ENCODE assay signal across 11 mouse cellular contexts in genomic region chr14:45653756-45654155, GRCm38 (mm10). TPM values are rescaled to one million over a fixed set of nuclear protein-coding genes. Genes with fewer than 3 reads are reported as not detected.
DNase-seq lines count a peak whose midpoint lies in the region; ATAC-seq lines count a peak whose summit lies in the region.
"Had no signal": no experiment of that assay in that cellular context is flagged by ENCODE, and none has a peak within 500 bp of the region (broad histone marks: within the 10 kb centered on the region; RNA-seq: fewer than 3 reads in every experiment).

No protein-coding gene starts in this region.

- DNase-seq in hindbrain, embryonic 11.5 days (ENCODE audit: low spot score): no peak
- DNase-seq in c-Kit-negative CD71-positive TER-119-positive erythroid progenitor cells, embryonic 14.5 days (ENCODE audit: low read depth, low spot score): peak; percentile 71
- DNase-seq in ovary, postnatal 10 days (ENCODE audit: low spot score): no peak
- DNase-seq: cerebellum, postnatal 36 days; lung, adult 2 months; right cerebral cortex, postnatal 14 days had no signal

- WGBS in hindbrain, embryonic 15.5 days: 84% methylated on average over 2 of the region's 2 CpGs
- WGBS in hindbrain, embryonic 11.5 days: 88% methylated on average over 2 of the region's 2 CpGs
- WGBS in hindbrain, embryonic 16.5 days: 72% methylated on average over 2 of the region's 2 CpGs

- H3K27ac ChIP-seq in hindbrain, embryonic 15.5 days (replicated peaks): no peak overlapping the region
- no peak overlapping the region for H3K27ac ChIP-seq in hindbrain, embryonic 11.5 days (ENCODE audit: low read depth, low read length)
- H3K27ac ChIP-seq in hindbrain, embryonic 16.5 days (ENCODE audit: low read depth, low read length): no peak overlapping the region

- no peaks in the 10 kb centered on the region for H3K27me3 ChIP-seq in hindbrain, embryonic 15.5 days
- no peaks in the 10 kb centered on the region for H3K27me3 ChIP-seq in hindbrain, embryonic 11.5 days (ENCODE audit: control insufficient read depth, insufficient read depth, low read length)
- H3K27me3 ChIP-seq in hindbrain, embryonic 16.5 days (replicated peaks; ENCODE audit: control insufficient read depth, insufficient read depth, low read length): no peaks in the 10 kb centered on the region
- H3K27me3 ChIP-seq: megakaryocyte, embryonic 14.5 days had no signal

- ATAC-seq in hindbrain, embryonic 15.5 days (ENCODE audit: low FRiP score, low read depth): no peak
- ATAC-seq in hindbrain, embryonic 11.5 days (ENCODE audit: low FRiP score): no peak
- ATAC-seq in hindbrain, embryonic 16.5 days: no peak
- ATAC-seq in megakaryocyte-erythroid progenitor cell, adult 5-6 weeks (replicated peaks; ENCODE audit: low FRiP score, low TSS enrichment, poor library complexity, severe bottlenecking): peak; percentile 81
- no peak for ATAC-seq in CD4-positive, CD25-positive, alpha-beta regulatory T cell, adult 4 months

- peak overlapping the region; percentile 84 for H3K4me2 ChIP-seq in hindbrain, embryonic 15.5 days
- no peak overlapping the region for H3K4me2 ChIP-seq in hindbrain, embryonic 11.5 days (replicated peaks; ENCODE audit: low read depth, low read length)
- peak overlapping the region; percentile 20; the same call in 1 of the 2 replicates for H3K4me2 ChIP-seq in hindbrain, embryonic 16.5 days (ENCODE audit: low read length)

- H3K4me1 ChIP-seq in hindbrain, embryonic 15.5 days (replicated peaks): peaks cover 59% of the 10 kb centered on the region
- no peaks in the 10 kb centered on the region for H3K4me1 ChIP-seq in hindbrain, embryonic 11.5 days (replicated peaks; ENCODE audit: control insufficient read depth, insufficient read depth, low read length)
- peaks cover 29% of the 10 kb centered on the region for H3K4me1 ChIP-seq in hindbrain, embryonic 16.5 days (ENCODE audit: control insufficient read depth, insufficient read depth, low read depth, low read length)

- H3K36me3 ChIP-seq in hindbrain, embryonic 15.5 days: no peaks in the 10 kb centered on the region
- H3K36me3 ChIP-seq in hindbrain, embryonic 11.5 days (ENCODE audit: control insufficient read depth, insufficient read depth, low read length): no peaks in the 10 kb centered on the region
- no peaks in the 10 kb centered on the region for H3K36me3 ChIP-seq in hindbrain, embryonic 16.5 days (ENCODE audit: control insufficient read depth, insufficient read depth, low read length)

- no peaks in the 10 kb centered on the region for H3K9me3 ChIP-seq in hindbrain, embryonic 15.5 days
- no peaks in the 10 kb centered on the region for H3K9me3 ChIP-seq in hindbrain, embryonic 11.5 days (ENCODE audit: control insufficient read depth, low read length)
- no peaks in the 10 kb centered on the region for H3K9me3 ChIP-seq in hindbrain, embryonic 16.5 days (ENCODE audit: control insufficient read depth, low read length)
- H3K9me3 ChIP-seq: megakaryocyte, embryonic 14.5 days had no signal

- H3K9ac ChIP-seq in hindbrain, embryonic 15.5 days: no peak overlapping the region
- no peak overlapping the region for H3K9ac ChIP-seq in hindbrain, embryonic 11.5 days (ENCODE audit: low read depth, low read length)
- H3K9ac ChIP-seq in hindbrain, embryonic 16.5 days (ENCODE audit: low read depth, low read length): no peak overlapping the region

- H3K4me3 ChIP-seq in hindbrain, embryonic 15.5 days: no peak overlapping the region
- no peak overlapping the region for H3K4me3 ChIP-seq in hindbrain, embryonic 11.5 days (ENCODE audit: low read depth, low read length)
- no peak overlapping the region for H3K4me3 ChIP-seq in hindbrain, embryonic 16.5 days (ENCODE audit: low read length)
- H3K4me3 ChIP-seq: megakaryocyte, embryonic 14.5 days had no signal

RNA-seq across cellular contexts. Expression of gene Ddhd1, which starts 4.2 kb away (rescaled TPM):
- 19.8 and 21.2 TPM in 2 replicates for polyA plus RNA-seq in hindbrain, embryonic 15.5 days (2015; fragmentation: Nextera tagmentation; extraction: Ambion mirVana)
- 15.0 and 15.1 TPM in 2 replicates for polyA plus RNA-seq in hindbrain, embryonic 11.5 days (2014; fragmentation: Nextera tagmentation; extraction: Ambion mirVana)
- 17.8 and 18.6 TPM in 2 replicates for polyA plus RNA-seq in hindbrain, embryonic 16.5 days (2015; fragmentation: Nextera tagmentation; extraction: Ambion mirVana)
- 25.5 and 26.4 TPM in 2 replicates for total RNA-seq in megakaryocyte-erythroid progenitor cell, adult 5-6 weeks (2014; fragmentation: Nextera tagmentation)
- total RNA-seq in megakaryocyte-erythroid progenitor cell, adult 5-6 weeks (2017): 18.2 and 42.8 TPM in 2 replicates
- polyA plus RNA-seq in CD4-positive, CD25-positive, alpha-beta regulatory T cell, adult 4 months (2017; shearing (Covaris generic)): 10 to 100 TPM in 1 of 2 experiments, 1 to 10 TPM in 1; 8.5 to 16.3 TPM
